Comparison of ENCODE assay signal across 9 mouse cellular contexts in the genomic region with DNA sequence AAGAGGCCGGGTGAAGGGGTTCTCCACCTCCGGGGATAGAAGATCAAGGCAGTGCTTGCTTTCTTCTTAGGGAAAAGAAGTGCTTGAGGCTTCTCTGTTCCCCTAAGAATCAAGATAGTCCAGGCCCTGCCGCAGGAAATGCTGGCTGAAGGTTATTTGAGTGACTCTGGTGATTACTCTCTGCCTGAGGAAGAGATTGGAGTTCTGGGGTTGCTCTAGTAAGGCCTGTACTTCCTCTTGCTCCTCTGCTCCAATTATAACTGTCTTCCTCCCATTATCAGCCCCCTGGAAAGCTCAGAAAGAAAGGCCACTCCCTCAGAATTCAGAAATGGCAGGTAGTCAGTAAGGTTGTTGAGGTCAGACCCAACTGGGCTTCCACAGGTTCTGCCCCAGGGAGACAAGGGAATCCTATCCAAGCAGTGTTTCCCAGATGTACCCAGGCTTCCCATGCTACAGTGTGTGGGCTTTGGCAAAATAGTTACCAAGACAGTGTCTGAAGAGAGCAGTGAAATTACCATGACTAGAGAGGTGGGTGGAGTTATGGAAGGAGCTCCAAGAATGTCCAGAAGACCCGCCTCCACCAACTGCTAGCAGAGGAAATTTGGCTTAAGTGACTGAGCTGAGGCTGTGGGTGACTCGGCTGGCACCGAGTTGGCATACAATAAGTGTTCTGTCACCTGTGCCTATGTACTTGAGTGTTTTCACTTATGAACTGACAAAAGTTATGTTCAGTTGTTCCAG. TPM values are rescaled to one million over a fixed set of nuclear protein-coding genes. Genes with fewer than 3 reads are reported as not detected.
A peak's percentile ranks its signal among the peaks of the same experiment; 100 is the strongest.
DNase-seq lines count a peak whose midpoint lies in the region; TF ChIP-seq lines count a peak whose summit lies in the region.
"Had no signal": no experiment of that assay in that cellular context is flagged by ENCODE, and none has a peak within 500 bp of the region (broad histone marks: within the 10 kb centered on the region; RNA-seq: fewer than 3 reads in every experiment).

No protein-coding gene starts in this region.

- H3K27me3 ChIP-seq in spleen, adult 2 months (ENCODE audit: control insufficient read depth, insufficient read depth, low read length) = no peaks in the 10 kb centered on the region
- H3K27me3 ChIP-seq: CH12.LX had no signal

- no peaks in the 10 kb centered on the region for H3K36me3 ChIP-seq in spleen, adult 2 months (ENCODE audit: control insufficient read depth, insufficient read depth, low read length)

- no peak for TF ChIP-seq CTCF in spleen, adult 2 months (IDR thresholded peaks at IDR 0.05; ENCODE audit: extremely low read depth, insufficient read depth, insufficient read length, insufficient replicate concordance)

- peak overlapping the region; percentile 24; the same call in 1 of the 2 replicates for H3K27ac ChIP-seq in spleen, adult 2 months (ENCODE audit: insufficient read depth, low read length)

- peak; percentile 90 for DNase-seq in heart, adult 11 months
- DNase-seq in heart, adult 8-10 months (ENCODE audit: low spot score) = no peak
- DNase-seq in spleen, adult 2 months (ENCODE audit: low read depth in 1 of 2, low spot score in 2 of 2) = no peak
- DNase-seq in spleen, adult 18-20 months = no peak
- DNase-seq in kidney, postnatal 10 days = peak; percentile 13
- DNase-seq in layer of hippocampus, adult 9-10 months (ENCODE audit: low spot score) = no peak
- DNase-seq in cerebellum, adult 18-20 months = no peak
- DNase-seq in cerebellum, postnatal 36 days = no peak

- 48% methylated on average over 6 of the region's 6 CpGs for WGBS in spleen, adult 2 months

- H3K4me1 ChIP-seq in spleen, adult 2 months (ENCODE audit: control insufficient read depth, insufficient read depth, insufficient read length) = peaks cover 13% of the 10 kb centered on the region; the same call in 1 of the 2 replicates

- no peak overlapping the region for H3K4me3 ChIP-seq in spleen, adult 2 months (ENCODE audit: extremely low read depth, insufficient read depth, insufficient read length)

- no peak for TF ChIP-seq POLR2A in spleen, adult 2 months (IDR thresholded peaks at IDR 0.05; ENCODE audit: low read depth, low read length)

RNA-seq across cellular contexts. Expression of gene Msn, which starts 39.2 kb away (rescaled TPM):
- total RNA-seq in heart, adult 8-10 months (2022) = 100 to 1,000 TPM in 2 of 4 experiments, 10 to 100 TPM in 2; 84.4 to 109 (median 102) TPM
- 147 and 159 TPM in 2 replicates for polyA plus RNA-seq in spleen, adult 2 months (2012; rRNA removed)

Comparison
In these comparisons a context has a peak if more than half of its experiments do, and no peak if none do; other contexts are left out.
1. DNase-seq: peak in heart, adult 11 months (single experiment) and kidney, postnatal 10 days (single experiment); none in heart, adult 8-10 months (single experiment), spleen, adult 2 months (0 of 2), spleen, adult 18-20 months (0 of 2), layer of hippocampus, adult 9-10 months (single experiment), cerebellum, adult 18-20 months (0 of 2) and cerebellum, postnatal 36 days (0 of 2).